Mouse (Mus musculus): ENCODE measurements around the gene Ctcfl.

- TF ChIP-seq CTCF (IDR thresholded peaks at IDR 0.05) (no peak), POLR2A (IDR thresholded peaks at IDR 0.05; ENCODE audit: insufficient read depth, low read depth, low read length) (no peak; the same call in 1 of the 2 replicates)
Observed at GRCm38 (mm10) chr2:173057623-173058022, 61.7 kb downstream of the Ctcfl start.

All from heart, adult 2 months (tissue).